In the genomic region with DNA sequence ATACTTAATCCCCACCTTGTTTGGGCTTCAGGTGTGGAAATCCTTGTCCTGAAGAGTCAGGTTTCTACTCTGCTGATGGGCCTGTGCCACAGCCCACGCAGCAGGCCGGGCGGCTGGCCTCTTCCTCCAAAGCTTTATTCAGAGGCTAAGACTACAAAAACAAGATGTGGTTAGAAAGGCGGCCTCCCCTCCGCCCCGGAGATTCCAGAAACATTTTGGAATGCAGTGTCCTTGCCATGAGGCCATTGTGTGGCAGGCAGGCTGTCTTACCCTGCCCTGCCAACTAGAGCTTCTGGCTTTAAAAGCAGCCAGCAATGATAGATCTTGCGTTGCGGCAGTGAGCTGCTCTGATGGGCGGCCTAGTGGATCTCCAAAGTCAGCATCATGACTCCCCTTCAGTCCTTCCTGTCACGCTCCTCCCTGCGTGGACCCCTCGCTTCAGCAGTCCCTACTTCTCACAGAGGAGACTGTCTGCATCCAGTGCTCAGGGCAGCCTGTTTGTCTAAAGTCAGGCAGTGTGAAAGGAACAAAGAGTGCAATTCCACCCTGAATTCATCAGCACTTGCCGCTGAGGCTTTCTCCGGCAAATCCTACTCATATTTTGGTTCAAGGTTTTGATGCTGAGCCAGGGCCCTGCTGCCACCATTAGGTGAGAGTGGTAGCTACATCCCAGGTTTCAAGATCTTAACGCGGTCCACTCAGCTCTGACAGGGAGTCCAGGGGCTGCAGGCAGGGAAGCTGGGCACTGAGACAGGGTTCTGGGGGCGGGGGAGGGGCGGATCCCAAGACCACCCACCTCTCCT, we compare ENCODE assay signal across 8 mouse cellular contexts. TPM values are rescaled to one million over a fixed set of nuclear protein-coding genes. Genes with fewer than 3 reads are reported as not detected.
DNase-seq lines count a peak whose midpoint lies in the region; ATAC-seq and TF ChIP-seq lines count a peak whose summit lies in the region.

No protein-coding gene starts in this region.

- no peak for TF ChIP-seq POLR2A in embryonic fibroblast, embryonic 13.5 days (IDR thresholded peaks at IDR 0.05; ENCODE audit: low read depth, low read length)

- intact Hi-C loops in left cerebral cortex, postnatal 10 days (cut with DNase I), result no loop called here

- peak; percentile 77 for ATAC-seq in hindbrain, postnatal 0 days
- ATAC-seq in intestine, embryonic 15.5 days, result no peak

- TF ChIP-seq CTCF in embryonic fibroblast, embryonic 13.5 days (IDR thresholded peaks at IDR 0.05; ENCODE audit: borderline replicate concordance, insufficient read depth, low read length), result no peak
- peak; percentile 73 for TF ChIP-seq CTCF in hindbrain, postnatal 0 days (IDR thresholded peaks at IDR 0.05; ENCODE audit: low read depth)

- H3K36me3 ChIP-seq in hindbrain, postnatal 0 days (ENCODE audit: insufficient read depth, low read length), result no peaks in the 10 kb centered on the region; the same call in 1 of the 2 replicates
- no peaks in the 10 kb centered on the region for H3K36me3 ChIP-seq in intestine, embryonic 15.5 days

- H3K4me3 ChIP-seq in embryonic fibroblast, embryonic 13.5 days (ENCODE audit: insufficient read depth, low read length), result no peak overlapping the region
- H3K4me3 ChIP-seq in hindbrain, postnatal 0 days (ENCODE audit: low read length), result no peak overlapping the region
- no peak overlapping the region for H3K4me3 ChIP-seq in intestine, embryonic 15.5 days (replicated peaks)

- no peaks in the 10 kb centered on the region for H3K9me3 ChIP-seq in hindbrain, postnatal 0 days (ENCODE audit: low read length)
- H3K9me3 ChIP-seq in intestine, embryonic 15.5 days, result no peaks in the 10 kb centered on the region

- H3K4me1 ChIP-seq in embryonic fibroblast, embryonic 13.5 days (ENCODE audit: control insufficient read depth, insufficient read depth, low read length), result no peaks in the 10 kb centered on the region
- H3K4me1 ChIP-seq in hindbrain, postnatal 0 days (ENCODE audit: insufficient read depth, low read length), result peaks cover 17% of the 10 kb centered on the region; the same call in 1 of the 2 replicates
- H3K4me1 ChIP-seq in intestine, embryonic 15.5 days (replicated peaks), result peaks cover 2% of the 10 kb centered on the region; the same call in 1 of the 2 replicates

- no peaks in the 10 kb centered on the region for H3K27me3 ChIP-seq in hindbrain, postnatal 0 days (ENCODE audit: insufficient read depth, low read length)
- no peaks in the 10 kb centered on the region for H3K27me3 ChIP-seq in intestine, embryonic 15.5 days (replicated peaks)

- WGBS in hindbrain, postnatal 0 days, result 11% methylated on average over 18 of the region's 18 CpGs
- WGBS in intestine, embryonic 15.5 days, result 52% methylated on average over 18 of the region's 18 CpGs

- peak overlapping the region; percentile 43 for H3K27ac ChIP-seq in embryonic fibroblast, embryonic 13.5 days (ENCODE audit: insufficient read depth, low read length)
- peak overlapping the region; percentile 76 for H3K27ac ChIP-seq in hindbrain, postnatal 0 days
- H3K27ac ChIP-seq in intestine, embryonic 15.5 days, result no peak overlapping the region

- H3K9ac ChIP-seq in hindbrain, postnatal 0 days (replicated peaks; ENCODE audit: low read length), result peak overlapping the region; percentile 24; the same call in 1 of the 2 replicates
- no peak overlapping the region for H3K9ac ChIP-seq in intestine, embryonic 15.5 days

- no peak overlapping the region for H3K4me2 ChIP-seq in hindbrain, postnatal 0 days (ENCODE audit: low read depth, low read length)
- no peak overlapping the region for H3K4me2 ChIP-seq in intestine, embryonic 15.5 days (replicated peaks)

- peak; percentile 40 for DNase-seq in adrenal gland, adult 2 months
- DNase-seq in adrenal gland, postnatal 4 days (ENCODE audit: low spot score in 2 of 2), result no peak
- peak; percentile 53 for DNase-seq in R1 (ENCODE audit: low read depth, low spot score)
- DNase-seq in hindbrain, postnatal 0 days (ENCODE audit: low spot score), result peak; percentile 84
- peak; percentile 45 to 59 for DNase-seq in left cerebral cortex, postnatal 10 days (ENCODE audit: extremely low spot score in 1 of 2, low spot score in 2 of 2)
- DNase-seq in ovary, postnatal 14 days (ENCODE audit: low spot score), result peak; percentile 30

RNA-seq across cellular contexts. Expression of gene Sap30l, which starts 14.6 kb away (rescaled TPM):
- 10 to 100 TPM; 55.8 to 55.9 TPM for total RNA-seq in adrenal gland, adult 2 months (2021)
- polyA plus RNA-seq in adrenal gland, adult 2 months (2012; rRNA removed), result 77.8 and 86.8 TPM in 2 replicates
- total RNA-seq in adrenal gland, postnatal 4 days (2021), result 10 to 100 TPM; 45.3 to 49.8 TPM
- 21.0 and 23.7 TPM in 2 replicates for polyA plus RNA-seq in embryonic fibroblast, embryonic 13.5 days (2011; ENCODE audit: insufficient read length, low read depth, missing spikeins)
- 25.3 and 31.0 TPM in 2 replicates for total RNA-seq in hindbrain, postnatal 0 days (2014; rRNA removed)
- 10.7 and 12.4 TPM in 2 replicates for polyA plus RNA-seq in hindbrain, postnatal 0 days (2015; fragmentation: Nextera tagmentation; extraction: Ambion mirVana)
- 10 to 100 TPM; 38.5 TPM for total RNA-seq in left cerebral cortex, postnatal 10 days (2021)
- polyA plus RNA-seq in intestine, embryonic 15.5 days (2015; fragmentation: Nextera tagmentation; extraction: Ambion mirVana), result 11.2 and 12.0 TPM in 2 replicates

RNA-seq across cellular contexts. Expression of gene Hand1, which starts 45.8 kb away (rescaled TPM):
- total RNA-seq in adrenal gland, adult 2 months (2021), result 10 to 100 TPM in 1 of 2 experiments, 1 to 10 TPM in 1; 7.7 to 18.8 TPM
- polyA plus RNA-seq in adrenal gland, adult 2 months (2012; rRNA removed), result 23.8 and 35.6 TPM in 2 replicates
- total RNA-seq in adrenal gland, postnatal 4 days (2021), result 10 to 100 TPM; 21.4 to 25.6 TPM
- polyA plus RNA-seq in embryonic fibroblast, embryonic 13.5 days (2011; ENCODE audit: insufficient read length, low read depth, missing spikeins), result 0.40 and 0.53 TPM in 2 replicates
- not detected in 2 replicates for total RNA-seq in hindbrain, postnatal 0 days (2014; rRNA removed)
- polyA plus RNA-seq in hindbrain, postnatal 0 days (2015; fragmentation: Nextera tagmentation; extraction: Ambion mirVana), result not detected in 2 replicates
- not detected for total RNA-seq in left cerebral cortex, postnatal 10 days (2021)
- 25.9 and 27.5 TPM in 2 replicates for polyA plus RNA-seq in intestine, embryonic 15.5 days (2015; fragmentation: Nextera tagmentation; extraction: Ambion mirVana)

Comparison
In these comparisons a context has a peak if more than half of its experiments do, and no peak if none do; other contexts are left out.
1. DNase-seq: peak in adrenal gland, adult 2 months (single experiment), R1 (single experiment), hindbrain, postnatal 0 days (single experiment), left cerebral cortex, postnatal 10 days (2 of 2) and ovary, postnatal 14 days (single experiment); none in adrenal gland, postnatal 4 days (0 of 2).